Mouse (Mus musculus): ENCODE measurements around the gene Ppp1r3g. TPM values are rescaled to one million over a fixed set of nuclear protein-coding genes. Genes with fewer than 3 reads are reported as not detected.
"Not testable (repeated sequence)": the region's sequence is repeated elsewhere in the genome, so short reads cannot be mapped to it uniquely, and the experiment has no call there.

The Ppp1r3g gene
- polyA plus RNA-seq, 1 experiment from 2014 or later, result 5.1 TPM

GRCm38 (mm10) chr13:35967690-35968089 lies 9.1 kb downstream of the Ppp1r3g start:
- Histone ChIP-seq H3K36me3 (no peaks in the 10 kb centered on the region), H3K4me2 (peak overlapping the region; percentile 99), H3K4me1 (replicated peaks) (peaks cover 19% of the 10 kb centered on the region), H3K9me3 (replicated peaks) (no peaks in the 10 kb centered on the region), H3K9ac (peak overlapping the region; percentile 65), H3K4me3 (peak overlapping the region; percentile 65), H3K27me3 (0 out of 2 replicates have a peak, but pooled peaks cover 3% of the 10 kb centered on the region), H3K27ac (peak overlapping the region; percentile 42; the same call in 1 of the 2 replicates)
- 6% methylated on average over 15 of the region's 15 CpGs for WGBS
- ATAC-seq (replicated peaks; ENCODE audit: insufficient number of reproducible peaks, insufficient read depth, low FRiP score, low read depth), result peak; percentile 60; the same call in 1 of the 2 replicates

GRCm38 (mm10) chr13:35968131-35968718 lies 9.6 kb downstream of the Ppp1r3g start:
- H3K9ac ChIP-seq, result peak overlapping the region; percentile 65
- under 1% methylated on average over 38 of the region's 38 CpGs for WGBS
- H3K27ac ChIP-seq, result peak overlapping the region; percentile 42

DNA sequence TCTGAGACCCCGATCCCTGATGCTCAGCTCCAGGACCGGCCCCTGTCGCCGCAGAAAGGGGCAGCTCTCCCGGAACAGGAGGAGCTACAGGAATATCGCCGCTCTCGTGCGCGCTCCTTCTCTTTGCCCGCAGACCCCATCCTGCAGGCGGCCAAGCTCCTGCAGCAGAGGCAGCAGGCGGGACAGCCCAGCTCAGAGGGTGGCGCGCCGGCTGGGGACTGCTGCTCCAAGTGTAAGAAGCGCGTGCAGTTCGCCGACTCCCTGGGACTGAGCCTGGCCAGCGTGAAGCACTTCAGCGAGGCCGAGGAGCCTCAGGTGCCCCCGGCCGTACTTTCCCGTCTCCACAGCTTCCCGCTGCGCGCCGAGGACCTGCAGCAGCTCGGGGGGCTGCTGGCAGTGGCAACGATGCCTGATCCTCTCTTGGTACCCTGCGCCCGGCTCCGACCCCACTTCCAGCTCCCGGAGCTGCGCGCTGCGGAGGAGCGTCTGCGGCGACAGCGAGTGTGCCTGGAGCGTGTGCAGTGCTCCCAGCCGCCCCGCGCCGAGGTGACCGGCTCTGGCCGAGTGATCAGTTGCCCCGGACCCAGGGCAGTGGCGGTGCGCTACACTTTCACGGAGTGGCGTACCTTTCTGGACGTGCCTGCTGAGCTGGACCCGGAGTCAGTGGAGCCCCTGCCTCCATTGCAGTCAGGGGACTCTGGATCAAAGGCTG lies 10.2 kb downstream of the Ppp1r3g start:
- WGBS, result under 1% methylated on average over 57 of the region's 57 CpGs
- Histone ChIP-seq H3K4me2 (peak overlapping the region; percentile 99), H3K4me3 (peak overlapping the region; percentile 65), H3K27ac (peak overlapping the region; percentile 42; the same call in 1 of the 2 replicates), H3K36me3 (no peaks in the 10 kb centered on the region), H3K9ac (peak overlapping the region; percentile 65), H3K27me3 (0 out of 2 replicates have a peak, but pooled peaks cover 3% of the 10 kb centered on the region), H3K4me1 (replicated peaks) (peaks cover 19% of the 10 kb centered on the region), H3K9me3 (replicated peaks) (no peaks in the 10 kb centered on the region)
- peak; percentile 61 for ATAC-seq (replicated peaks; ENCODE audit: insufficient number of reproducible peaks, insufficient read depth, low FRiP score, low read depth)

More at GRCm38 (mm10) chr13:35968131-35968718, 9.6 kb downstream of the Ppp1r3g start:
- peak; percentile 42; the same call in 1 of the 2 replicates for ATAC-seq (replicated peaks; ENCODE audit: insufficient number of reproducible peaks, insufficient read depth, low FRiP score, low read depth)
- Histone ChIP-seq H3K36me3 (no peaks in the 10 kb centered on the region), H3K4me2 (peak overlapping the region; percentile 99), H3K9me3 (replicated peaks) (no peaks in the 10 kb centered on the region), H3K4me3 (peak overlapping the region; percentile 65), H3K27me3 (0 out of 2 replicates have a peak, but pooled peaks cover 3% of the 10 kb centered on the region), H3K4me1 (replicated peaks) (peaks cover 19% of the 10 kb centered on the region)

DNA sequence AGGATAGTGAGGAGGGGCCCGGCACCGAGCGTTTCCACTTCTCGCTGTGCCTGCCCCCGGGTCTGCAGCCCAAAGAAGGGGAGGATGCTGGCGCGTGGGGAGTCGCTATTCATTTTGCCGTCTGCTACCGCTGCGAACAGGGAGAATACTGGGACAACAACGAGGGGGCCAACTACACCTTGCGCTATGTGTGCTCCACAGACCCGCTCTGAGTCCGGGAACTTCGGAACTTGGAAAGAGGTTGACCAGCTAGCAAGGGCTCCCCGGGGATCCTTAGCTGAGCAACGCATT lies 10.7 kb downstream of the Ppp1r3g start:
- Histone ChIP-seq H3K27me3 (0 out of 2 replicates have a peak, but pooled peaks cover 3% of the 10 kb centered on the region), H3K36me3 (no peaks in the 10 kb centered on the region), H3K4me3 (peak overlapping the region; percentile 65), H3K27ac (no peak overlapping the region), H3K9me3 (replicated peaks) (no peaks in the 10 kb centered on the region), H3K4me2 (peak overlapping the region; percentile 99), H3K9ac (peak overlapping the region; percentile 65), H3K4me1 (replicated peaks) (peaks cover 19% of the 10 kb centered on the region)
- no peak for ATAC-seq (replicated peaks; ENCODE audit: insufficient number of reproducible peaks, insufficient read depth, low FRiP score, low read depth)
- under 1% methylated on average over 18 of the region's 18 CpGs for WGBS

DNA sequence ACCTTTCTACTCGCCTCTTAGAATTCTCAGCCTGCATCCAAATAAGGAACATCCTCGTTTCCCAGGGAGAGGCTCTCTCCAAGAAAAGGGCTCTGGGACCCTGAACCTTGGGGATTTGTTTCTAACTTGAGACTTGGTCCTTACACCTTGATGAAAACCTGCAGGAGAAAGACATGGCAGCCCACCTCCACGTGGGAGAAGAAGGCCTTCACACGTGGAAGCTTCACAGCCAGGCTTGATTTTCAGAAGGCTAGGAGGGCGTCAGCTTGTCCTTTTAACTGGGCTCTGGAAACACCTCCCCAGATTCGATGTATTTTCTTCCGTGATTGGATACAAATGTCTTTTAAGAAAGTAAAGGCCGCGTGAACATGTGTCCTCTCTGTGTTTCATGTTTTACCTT lies 11.2 kb downstream of the Ppp1r3g start:
- H3K9ac ChIP-seq, result no peak overlapping the region

GRCm38 (mm10) chr13:35976912-35977311 lies 18.3 kb downstream of the Ppp1r3g start:
- Histone ChIP-seq H3K4me3 (no peak overlapping the region), H3K36me3 (peaks cover 17% of the 10 kb centered on the region; the same call in 1 of the 2 replicates), H3K9me3 (replicated peaks) (no peaks in the 10 kb centered on the region), H3K27ac (no peak overlapping the region), H3K27me3 (no peaks in the 10 kb centered on the region), H3K9ac (no peak overlapping the region), H3K4me2 (no peak overlapping the region), H3K4me1 (replicated peaks) (no peaks in the 10 kb centered on the region)
- WGBS, result 84% methylated on average over 7 of the region's 7 CpGs
- ATAC-seq (replicated peaks; ENCODE audit: insufficient number of reproducible peaks, insufficient read depth, low FRiP score, low read depth), result no peak

More for the DNA sequence above, 11.2 kb downstream of the Ppp1r3g start:
- Histone ChIP-seq H3K27me3 (0 out of 2 replicates have a peak, but pooled peaks cover 3% of the 10 kb centered on the region), H3K27ac (no peak overlapping the region), H3K36me3 (no peaks in the 10 kb centered on the region), H3K4me2 (peak overlapping the region; percentile 99), H3K4me1 (replicated peaks) (peaks cover 19% of the 10 kb centered on the region), H3K9me3 (replicated peaks) (no peaks in the 10 kb centered on the region), H3K4me3 (peak overlapping the region; percentile 65)
- 39% methylated on average over 9 of the region's 9 CpGs for WGBS
- ATAC-seq (replicated peaks; ENCODE audit: insufficient number of reproducible peaks, insufficient read depth, low FRiP score, low read depth), result no peak

GRCm38 (mm10) chr13:35980471-35980870 lies 21.8 kb downstream of the Ppp1r3g start:
- Histone ChIP-seq H3K4me1 (replicated peaks) (0 out of 2 replicates have a peak, but pooled peaks cover 2% of the 10 kb centered on the region), H3K27me3 (no peaks in the 10 kb centered on the region), H3K4me3 (no peak overlapping the region), H3K9ac (no peak overlapping the region), H3K9me3 (replicated peaks) (no peaks in the 10 kb centered on the region), H3K27ac (no peak overlapping the region), H3K36me3 (peaks cover 17% of the 10 kb centered on the region; the same call in 1 of the 2 replicates), H3K4me2 (no peak overlapping the region)
- ATAC-seq (replicated peaks; ENCODE audit: insufficient number of reproducible peaks, insufficient read depth, low FRiP score, low read depth), result no peak
- 81% methylated on average over 4 of the region's 4 CpGs for WGBS

DNA sequence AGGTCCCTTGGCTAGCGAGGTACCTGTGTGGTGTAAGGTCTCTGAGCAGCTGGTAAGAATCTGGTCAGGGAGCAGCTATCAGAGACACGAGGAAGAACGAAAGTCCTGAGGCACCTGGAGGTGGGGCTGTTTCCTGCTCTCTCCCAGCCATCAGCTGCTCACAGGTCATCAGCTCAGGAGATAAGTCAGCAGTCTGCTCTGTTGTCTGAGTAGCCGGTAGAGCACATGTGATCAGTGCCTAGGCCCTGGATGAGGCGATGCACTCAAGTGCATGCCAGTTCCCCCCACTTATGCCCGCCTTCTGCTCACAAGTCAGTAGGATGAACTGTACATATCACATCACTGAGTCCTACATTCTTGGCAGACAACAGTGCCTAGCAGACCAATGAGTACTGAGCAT lies 24.3 kb downstream of the Ppp1r3g start:
- Histone ChIP-seq H3K9me3 (replicated peaks) (no peaks in the 10 kb centered on the region), H3K4me1 (replicated peaks) (peaks cover 4% of the 10 kb centered on the region; the same call in 1 of the 2 replicates), H3K36me3 (peaks cover 10% of the 10 kb centered on the region; the same call in 1 of the 2 replicates), H3K9ac (no peak overlapping the region), H3K4me2 (no peak overlapping the region), H3K4me3 (no peak overlapping the region), H3K27ac (no peak overlapping the region), H3K27me3 (no peaks in the 10 kb centered on the region)
- 48% methylated on average over 6 of the region's 6 CpGs for WGBS
- no peak; the same call in 1 of the 2 replicates for ATAC-seq (replicated peaks; ENCODE audit: insufficient number of reproducible peaks, insufficient read depth, low FRiP score, low read depth)

DNA sequence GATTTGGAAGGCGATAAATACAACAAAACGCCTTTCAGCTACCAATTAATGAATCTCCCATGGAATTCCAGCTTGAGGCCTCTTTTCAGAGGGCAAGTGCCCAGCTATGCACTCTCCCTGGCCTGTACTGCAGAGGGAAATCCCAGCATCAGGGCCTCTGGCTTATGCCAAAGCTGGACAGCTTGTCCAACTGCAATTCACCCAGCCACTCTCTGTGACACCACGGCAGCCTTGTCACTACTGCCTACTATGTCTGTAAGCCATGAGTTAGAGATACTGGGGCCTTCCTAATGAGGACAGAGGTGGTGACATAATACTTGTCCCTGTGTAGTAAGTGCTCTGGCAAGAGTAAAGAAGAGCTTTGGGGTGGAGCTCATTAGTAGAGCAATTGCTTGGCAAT lies 30.7 kb downstream of the Ppp1r3g start:
- Histone ChIP-seq H3K9me3 (replicated peaks) (no peaks in the 10 kb centered on the region), H3K27me3 (no peaks in the 10 kb centered on the region), H3K36me3 (no peaks in the 10 kb centered on the region), H3K4me1 (replicated peaks) (peaks cover 31% of the 10 kb centered on the region), H3K4me3 (no peak overlapping the region), H3K4me2 (no peak overlapping the region), H3K9ac (0 out of 2 replicates have a peak overlapping the region, but pooled peaks have one; percentile 4), H3K27ac (peak overlapping the region; percentile 67)
- 43% methylated on average over 3 of the region's 3 CpGs for WGBS
- ATAC-seq (replicated peaks; ENCODE audit: insufficient number of reproducible peaks, insufficient read depth, low FRiP score, low read depth), result peak; percentile 53; the same call in 1 of the 2 replicates

- H3K27ac ChIP-seq; H3K36me3 ChIP-seq; H3K4me2 ChIP-seq; H3K9me3 ChIP-seq (replicated peaks); H3K9ac ChIP-seq; ATAC-seq (replicated peaks; ENCODE audit: insufficient number of reproducible peaks, insufficient read depth, low FRiP score, low read depth); H3K27me3 ChIP-seq; H3K4me3 ChIP-seq: not testable (repeated sequence)
- peaks cover 50% of the 10 kb centered on the region for H3K4me1 ChIP-seq (replicated peaks)
- 97% methylated on average over 21 of the region's 21 CpGs for WGBS
Measured at GRCm38 (mm10) chr13:35991185-35991584, 32.5 kb downstream of the Ppp1r3g start.

DNA sequence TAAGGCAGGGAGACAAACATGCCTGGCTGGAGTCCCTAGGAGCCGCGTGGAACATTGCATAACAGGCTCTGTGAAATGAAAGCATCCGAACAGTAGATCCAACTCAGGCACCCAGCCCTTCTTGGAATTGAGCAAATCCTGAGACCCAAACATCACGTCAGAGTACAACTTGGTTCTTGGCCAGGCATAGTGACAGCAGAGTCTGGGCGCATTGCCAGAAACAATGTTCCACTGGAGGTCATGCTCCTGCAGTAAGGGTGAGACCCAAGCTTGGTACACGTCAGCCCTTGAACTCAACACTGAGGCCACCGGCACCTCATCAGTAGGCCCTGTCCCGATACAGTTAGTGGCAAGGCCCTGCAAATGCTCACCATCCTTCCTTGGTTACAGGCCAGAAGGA lies 35.4 kb downstream of the Ppp1r3g start:
- H3K36me3 ChIP-seq, result no peaks in the 10 kb centered on the region
- H3K9me3 ChIP-seq (replicated peaks), result no peaks in the 10 kb centered on the region
- 19% methylated on average over 8 of the region's 8 CpGs for WGBS
- peaks cover 62% of the 10 kb centered on the region for H3K4me1 ChIP-seq (replicated peaks)
- no peak overlapping the region for H3K4me2 ChIP-seq
- H3K27ac ChIP-seq, result peak overlapping the region; percentile 69
- peak; percentile 76 for ATAC-seq (replicated peaks; ENCODE audit: insufficient number of reproducible peaks, insufficient read depth, low FRiP score, low read depth)
- H3K9ac ChIP-seq, result no peak overlapping the region
- H3K27me3 ChIP-seq, result no peaks in the 10 kb centered on the region
- no peak overlapping the region for H3K4me3 ChIP-seq
